Mouse (Mus musculus) c-Kit-positive CD71-positive TER-119-positive erythroid progenitor cells, embryonic 14.5 days (primary cell): ENCODE data around the gene Arap2.
"Not testable (repeated sequence)": the region's sequence is repeated elsewhere in the genome, so short reads cannot be mapped to it uniquely, and the experiment has no call there.

ENCODE experiments used
- DNase-seq: peaks from one replicate; pipeline ENCODE4 v3.0.0-alpha.2; 2013; ENCODE audit warnings: low spot score

The Arap2 gene

GRCm38 (mm10) chr5:62739451-62740415 lies 26.2 kb downstream of the Arap2 start:
- DNase-seq, result no peak

GRCm38 (mm10) chr5:62730573-62730972 lies 35.4 kb downstream of the Arap2 start:
- DNase-seq, result not testable (repeated sequence)

- DNase-seq, result no peak
Measured at GRCm38 (mm10) chr5:62725551-62725950, 40.4 kb downstream of the Arap2 start.

GRCm38 (mm10) chr5:62723261-62724105 lies 42.5 kb downstream of the Arap2 start:
- DNase-seq, result no peak

GRCm38 (mm10) chr5:62716468-62716867 lies 49.5 kb downstream of the Arap2 start:
- DNase-seq, result no peak

GRCm38 (mm10) chr5:62715977-62716376 lies 50.0 kb downstream of the Arap2 start:
- no peak for DNase-seq

- DNase-seq, result no peak
Measured at GRCm38 (mm10) chr5:62715436-62715835, 50.5 kb downstream of the Arap2 start.

- DNase-seq, result no peak
Measured at GRCm38 (mm10) chr5:62710955-62711354, 55.0 kb downstream of the Arap2 start.

GRCm38 (mm10) chr5:62706900-62707299 lies 59.1 kb downstream of the Arap2 start:
- no peak for DNase-seq

GRCm38 (mm10) chr5:62689965-62690364 lies 76.0 kb downstream of the Arap2 start:
- DNase-seq, result no peak

- no peak for DNase-seq
Measured at GRCm38 (mm10) chr5:62683751-62684150, 82.2 kb downstream of the Arap2 start.

GRCm38 (mm10) chr5:62683207-62683606 lies 82.8 kb downstream of the Arap2 start:
- DNase-seq, result no peak

- no peak for DNase-seq
Measured at GRCm38 (mm10) chr5:62677390-62677789, 88.6 kb downstream of the Arap2 start.

GRCm38 (mm10) chr5:62672736-62673436 lies 93.1 kb downstream of the Arap2 start:
- no peak for DNase-seq

GRCm38 (mm10) chr5:62665329-62665728 lies 100.6 kb downstream of the Arap2 start:
- no peak for DNase-seq

- no peak for DNase-seq
Measured at GRCm38 (mm10) chr5:62664847-62665246, 101.1 kb downstream of the Arap2 start.

GRCm38 (mm10) chr5:62663206-62663605 lies 102.8 kb downstream of the Arap2 start:
- no peak for DNase-seq

- no peak for DNase-seq
Measured at GRCm38 (mm10) chr5:62653924-62654323, 112.0 kb downstream of the Arap2 start.

GRCm38 (mm10) chr5:62642330-62642729 lies 123.6 kb downstream of the Arap2 start:
- no peak for DNase-seq

- DNase-seq, result no peak
Measured at GRCm38 (mm10) chr5:62640501-62640900, 125.5 kb downstream of the Arap2 start.

- DNase-seq, result no peak
Measured at GRCm38 (mm10) chr5:62636341-62636740, 129.6 kb downstream of the Arap2 start.

- no peak for DNase-seq
Measured at GRCm38 (mm10) chr5:62628901-62629300, 137.1 kb downstream of the Arap2 start.
